Mouse (Mus musculus) adrenal gland, adult (tissue): ENCODE results near the gene 4930558C23Rik.
A peak's percentile ranks its signal among the peaks of the same experiment; 100 is the strongest.
"Not testable (repeated sequence)": the region's sequence is repeated elsewhere in the genome, so short reads cannot be mapped to it uniquely, and the experiment has no call there.

Experiments used
- DNase-seq, 2 experiments: peaks; one replicate each; pipeline ENCODE4 v3.0.0; 2022 to 2023; ENCODE audit warnings: low spot score in 1 of 2; ENCODE audit not compliant: inconsistent age in 2 of 2

4930558C23Rik gene

DNA sequence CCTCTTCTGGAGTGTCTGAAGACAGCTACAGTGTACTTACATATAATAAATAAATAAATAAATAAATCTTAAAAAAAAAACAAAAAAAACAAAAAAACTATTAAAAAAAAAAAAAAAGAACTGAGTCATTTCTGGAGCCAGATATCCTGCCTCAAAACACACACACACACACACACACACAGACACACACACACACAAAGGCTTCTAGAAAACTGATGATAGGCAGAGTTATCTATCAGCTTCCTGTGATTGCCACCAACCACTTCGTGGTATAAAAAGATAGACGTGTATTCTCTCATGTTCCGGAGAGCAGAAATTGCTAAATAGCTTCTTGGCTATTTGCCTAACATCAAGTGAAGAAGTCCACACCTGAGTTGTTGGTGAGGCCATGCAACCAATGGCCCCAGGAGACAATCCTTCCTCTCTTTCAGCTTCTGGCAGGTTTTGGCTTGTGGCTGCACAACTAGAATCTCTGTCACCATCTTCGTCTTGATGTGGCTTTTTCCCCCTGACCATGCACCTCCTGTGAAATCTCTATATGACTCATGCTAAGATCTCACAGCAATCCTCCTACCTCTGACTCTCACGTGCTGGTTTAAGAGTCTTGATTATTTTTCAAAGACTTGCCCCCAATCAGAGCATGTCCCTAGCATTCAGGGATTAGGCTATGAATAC lies 17.1 kb downstream of the 4930558C23Rik start:
- no peak for DNase-seq

DNA sequence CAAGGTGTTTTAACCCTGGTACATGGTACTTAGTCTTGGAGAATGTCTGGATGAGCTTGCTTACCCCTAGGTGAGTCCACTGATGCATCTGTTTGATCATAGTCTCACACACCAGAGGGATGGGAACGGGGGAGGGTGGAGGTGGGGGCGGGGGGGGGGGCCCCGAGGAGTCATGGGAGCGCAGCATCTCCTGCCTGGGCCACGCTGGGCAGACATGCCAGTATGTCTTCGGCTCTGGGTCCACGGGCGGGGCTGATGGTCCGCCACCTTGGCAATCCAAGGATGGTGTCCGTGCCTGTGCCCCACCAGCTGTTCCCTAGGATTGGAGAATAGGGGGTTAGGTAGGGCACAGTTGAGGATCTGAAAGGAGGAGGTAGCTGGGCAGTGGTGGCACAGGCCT lies 29.4 kb downstream of the 4930558C23Rik start:
- DNase-seq, result no peak

DNA sequence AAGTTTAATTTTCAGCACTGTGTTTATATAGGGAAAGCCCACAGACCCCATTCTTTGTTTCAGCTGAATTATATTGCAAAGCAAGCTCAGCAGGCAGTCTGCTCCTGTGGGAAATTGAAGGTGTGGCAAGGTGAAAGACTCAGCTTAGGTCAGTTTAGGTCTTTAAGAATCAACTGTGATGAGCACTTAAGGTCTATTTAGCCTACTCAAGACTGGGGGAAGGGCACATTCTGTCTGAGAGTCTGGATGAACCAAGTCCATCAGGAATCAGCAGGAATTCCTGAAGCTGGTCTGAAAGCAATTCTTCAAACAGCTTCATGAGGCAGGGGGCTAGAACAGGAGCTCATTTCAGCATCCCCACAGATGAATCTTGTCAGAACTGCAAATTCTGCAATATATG lies 32.5 kb downstream of the 4930558C23Rik start:
- DNase-seq, result no peak

DNA sequence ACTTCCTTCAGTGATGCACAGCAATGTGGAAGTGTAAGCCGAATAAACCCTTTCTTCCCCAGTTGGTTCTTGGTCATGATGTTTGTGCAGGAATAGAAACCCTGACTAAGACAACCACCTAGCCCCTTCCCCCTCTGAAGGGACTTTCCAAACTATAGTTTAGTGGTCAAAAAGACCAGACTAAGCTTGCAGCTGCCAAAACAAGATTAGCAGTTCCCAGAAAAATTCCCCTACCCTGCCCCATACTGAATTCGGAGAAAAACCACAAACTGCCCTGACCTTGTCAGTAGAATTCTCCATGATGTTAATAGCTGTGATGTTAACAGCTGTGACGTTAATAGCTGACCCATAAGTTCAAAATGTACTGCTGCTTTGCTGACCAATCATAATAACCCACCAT lies 42.4 kb downstream of the 4930558C23Rik start:
- not testable (repeated sequence) for DNase-seq

DNA sequence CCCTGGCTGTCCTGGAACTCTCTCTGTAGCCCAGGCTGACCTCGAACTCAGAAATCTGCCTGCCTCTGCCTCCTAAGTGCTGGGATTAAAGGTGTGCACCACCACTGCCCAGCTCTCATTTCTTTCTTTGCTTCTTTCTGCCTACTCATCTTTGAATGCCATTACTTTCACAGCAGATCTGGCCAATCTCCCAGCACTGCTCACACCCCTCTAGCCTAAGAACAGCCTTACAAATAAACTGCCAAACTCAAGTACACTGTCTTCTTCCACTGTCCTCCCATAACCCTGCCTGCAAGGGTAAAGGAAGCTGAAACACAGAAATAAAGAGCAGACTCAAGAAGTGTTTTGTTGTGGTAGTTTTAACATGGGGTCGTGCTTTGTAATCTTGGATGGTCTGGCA lies 44.9 kb downstream of the 4930558C23Rik start:
- peak in 1 of 2 experiments; percentile 26 for DNase-seq

DNA sequence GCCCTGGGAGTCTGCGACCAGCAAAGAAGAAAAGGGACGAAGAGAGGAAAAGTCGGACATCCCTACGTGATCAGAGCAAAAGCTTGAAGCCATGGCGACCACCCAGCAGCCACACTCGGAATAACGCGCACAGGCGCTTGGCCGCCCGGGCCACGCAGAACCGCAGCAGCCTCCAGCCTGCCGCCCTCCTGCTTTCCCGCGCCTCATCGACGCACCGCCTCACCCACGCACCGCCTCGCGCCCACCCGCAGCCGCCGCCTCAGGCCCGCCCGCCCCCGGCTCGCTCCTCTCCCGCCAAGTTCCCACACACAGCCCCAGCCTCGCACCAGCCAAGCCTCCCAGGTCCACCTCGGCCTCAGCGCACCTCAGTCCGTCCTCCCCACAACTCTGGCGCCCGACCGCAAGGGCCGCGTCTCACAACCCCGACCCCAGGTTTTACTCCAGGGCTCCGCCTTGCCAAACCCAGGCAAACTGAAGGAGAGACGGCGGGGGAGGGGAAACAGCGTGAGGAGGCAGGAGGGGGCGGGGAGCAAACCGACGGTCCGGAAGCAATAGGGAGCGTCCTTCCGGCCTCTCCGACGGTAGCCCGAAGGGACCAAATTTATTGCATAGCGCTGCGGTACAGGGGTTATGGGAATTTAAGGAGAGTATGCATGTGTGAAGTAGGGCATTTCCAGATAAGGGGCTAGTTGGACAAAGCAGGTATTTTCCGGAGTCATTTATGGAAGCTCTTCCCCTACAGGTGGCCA lies 45.8 kb downstream of the 4930558C23Rik start, which contains the start of gene Setdb1:
Setdb1 (minus strand) TSS at position 502 of the 749 bp plus-strand sequence.
- peak; percentile 93 to 98 for DNase-seq

DNA sequence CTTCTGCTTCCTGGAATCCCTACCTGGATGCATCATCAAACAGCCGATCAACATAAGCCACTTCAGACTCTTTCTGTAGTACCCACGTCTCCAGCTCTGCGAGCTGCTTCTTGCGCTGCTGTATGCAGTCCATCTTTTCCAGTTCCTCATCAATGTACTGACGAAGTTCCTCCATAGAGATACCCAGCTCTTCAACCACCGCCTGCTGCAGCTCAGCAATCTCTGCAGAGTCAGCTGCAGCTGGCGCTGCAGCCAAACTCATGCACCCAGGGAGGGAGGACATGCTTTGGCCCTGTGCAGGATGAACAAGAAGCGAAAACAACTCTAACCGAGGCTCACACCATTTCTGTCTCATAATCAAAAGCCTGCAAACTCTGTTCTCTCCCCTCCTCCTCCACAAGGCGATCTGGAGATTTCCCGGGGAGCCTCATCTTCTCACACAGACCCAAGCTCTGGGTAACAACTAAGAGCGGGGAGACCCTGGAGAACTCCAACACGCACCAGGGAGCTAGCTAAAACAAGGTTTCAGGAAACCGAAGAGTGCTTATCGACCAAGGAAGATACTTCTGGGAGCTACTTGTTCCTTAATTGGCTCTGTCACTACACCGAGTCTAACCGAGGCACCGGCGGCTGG lies 46.6 kb downstream of the 4930558C23Rik start:
- peak in 1 of 2 experiments; percentile 55 for DNase-seq

DNA sequence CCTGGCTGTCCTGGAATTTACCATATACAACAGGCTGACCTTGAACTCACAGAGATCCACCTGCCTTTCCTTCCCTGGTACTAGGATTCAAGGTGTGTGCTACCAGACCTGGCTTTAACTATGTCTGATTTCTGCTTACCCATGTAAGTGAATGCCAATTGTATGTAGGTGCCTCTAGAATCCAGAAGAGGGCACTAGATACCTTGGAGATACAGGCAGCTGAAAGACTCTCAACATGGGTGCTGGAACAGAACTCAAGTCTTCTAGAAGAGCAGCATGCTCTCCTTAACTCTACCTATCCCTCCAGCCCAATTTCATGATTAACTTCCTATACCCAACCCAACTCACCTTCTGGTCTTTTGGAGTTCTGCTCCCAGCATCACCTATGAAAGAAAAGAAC lies 53.1 kb downstream of the 4930558C23Rik start:
- DNase-seq, result peak in 1 of 2 experiments; percentile 70

DNA sequence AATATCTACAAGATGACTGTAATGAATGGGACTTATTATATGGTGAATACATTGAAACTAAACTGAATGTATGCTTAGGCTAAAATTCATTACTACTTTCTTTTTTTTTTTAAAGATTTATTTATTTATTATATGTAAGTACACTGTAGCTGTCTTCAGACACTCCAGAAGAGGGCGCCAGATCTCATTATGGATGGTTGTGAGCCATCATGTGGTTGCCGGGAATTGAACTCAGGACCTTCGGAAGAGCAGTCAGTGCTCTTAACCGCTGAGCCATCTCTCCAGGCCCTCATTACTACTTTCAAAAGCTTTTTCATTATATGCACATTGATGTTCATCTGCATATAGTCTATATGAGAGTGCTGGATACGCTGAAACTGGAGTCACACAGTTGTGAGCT lies 54.3 kb downstream of the 4930558C23Rik start:
- not testable (repeated sequence) for DNase-seq

DNA sequence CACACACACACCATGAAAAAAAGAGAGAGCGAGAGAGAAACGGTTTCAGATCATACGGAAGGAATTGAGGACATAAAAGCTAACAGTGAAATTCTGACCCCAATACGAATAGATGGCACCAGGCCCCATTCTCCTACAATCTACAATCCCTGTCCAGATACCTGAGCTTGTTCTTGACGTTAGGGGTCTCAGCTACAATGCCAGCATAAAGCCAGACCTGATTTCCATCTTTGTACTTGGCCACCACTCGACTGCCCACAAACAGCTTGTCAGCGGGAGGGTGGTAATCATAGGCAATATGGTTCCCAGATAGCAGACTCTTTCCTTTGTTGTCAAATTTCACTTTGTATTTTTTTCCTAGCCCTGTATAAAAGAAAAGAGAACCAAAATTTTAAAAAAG lies 56.2 kb downstream of the 4930558C23Rik start:
- DNase-seq, result no peak

DNA sequence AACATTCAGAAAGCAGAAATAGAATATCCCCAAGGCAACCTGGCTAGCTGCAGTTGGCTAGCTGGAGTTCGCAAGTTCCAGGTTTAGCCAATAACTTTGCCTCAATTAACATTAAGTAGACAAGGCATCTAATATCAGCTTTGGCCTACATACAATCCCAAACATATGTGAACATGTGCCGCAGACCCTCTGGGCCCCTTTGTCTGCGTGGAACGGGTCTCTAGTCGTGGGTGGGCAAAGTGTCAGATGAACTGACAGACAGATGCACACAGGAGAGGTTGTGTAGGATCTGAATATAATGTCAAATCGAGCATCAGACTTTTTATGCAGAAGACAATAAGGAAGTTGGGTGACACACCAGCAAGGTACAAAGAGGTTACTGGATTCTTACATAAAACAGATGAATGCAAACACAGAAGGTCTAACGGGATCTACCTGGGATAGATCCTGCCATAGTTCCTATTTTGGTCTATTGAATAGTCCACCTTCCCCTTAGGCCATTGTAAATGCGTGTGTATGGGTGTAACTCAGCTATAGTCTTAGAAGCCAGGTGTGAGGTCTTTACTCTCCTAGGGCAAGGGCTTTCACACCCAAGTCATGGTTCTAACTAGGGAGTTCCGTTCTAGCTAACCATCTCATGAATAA lies 59.2 kb downstream of the 4930558C23Rik start:
- not testable (repeated sequence) for DNase-seq

DNA sequence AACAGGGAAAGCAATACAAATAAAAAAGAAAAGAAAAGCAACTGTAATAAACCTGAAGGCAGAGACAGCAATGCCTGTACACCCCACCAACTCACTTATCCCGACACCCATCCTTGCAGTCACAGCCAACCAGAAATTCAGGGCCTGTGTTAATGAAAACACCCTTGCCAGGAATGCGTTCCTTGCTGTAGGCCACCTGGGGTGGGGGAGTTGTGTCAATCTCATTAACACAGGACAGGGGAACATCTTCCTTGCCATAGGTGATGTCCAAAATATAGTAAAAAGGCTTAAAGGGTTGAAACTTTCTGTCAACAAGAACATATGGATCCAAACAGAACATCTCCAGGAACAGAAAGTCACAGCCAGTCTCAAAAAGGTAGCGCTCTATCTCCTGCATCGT lies 64.4 kb downstream of the 4930558C23Rik start:
- DNase-seq, result no peak

DNA sequence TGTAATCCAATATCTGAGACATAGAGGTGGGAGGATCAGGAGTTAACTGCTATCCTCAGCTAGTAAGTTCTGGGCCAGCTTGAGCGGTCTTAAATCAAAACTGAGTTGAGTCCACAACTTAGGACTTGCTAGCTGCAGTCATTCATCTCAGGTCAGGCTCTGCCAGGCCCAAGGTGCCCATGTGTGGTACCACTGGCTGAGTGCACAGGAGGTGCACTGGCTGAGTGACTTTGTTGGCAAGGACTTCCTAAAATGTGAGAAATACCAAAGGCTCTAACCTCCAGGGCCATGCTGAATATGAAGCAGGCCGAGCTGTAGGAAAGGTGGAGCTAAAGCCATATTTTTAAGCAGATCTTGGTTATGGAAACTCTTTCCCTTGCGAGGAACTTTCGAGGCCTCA lies 65.3 kb downstream of the 4930558C23Rik start:
- DNase-seq, result no peak
